Mouse (Mus musculus) cortical plate, adult 2 months (tissue): ENCODE results near the gene Spata21. TPM values are rescaled to one million over a fixed set of nuclear protein-coding genes. Genes with fewer than 3 reads are reported as not detected.
"Not testable (repeated sequence)": the region's sequence is repeated elsewhere in the genome, so short reads cannot be mapped to it uniquely, and the experiment has no call there.

Source experiments
- H3K27ac ChIP-seq: fragments of 200-500 bp; 2 replicates; pipeline ENCODE4 v1.5.1; 2012; ENCODE audit warnings: low read length, control low read depth, inconsistent platforms; ENCODE audit not compliant: insufficient read depth
- H3K4me1 ChIP-seq: fragments of 200-500 bp; 2 replicates; pipeline ENCODE4 v1.6.1; 2011; ENCODE audit warnings: low read length; ENCODE audit not compliant: control insufficient read depth, insufficient read depth
- H3K4me3 ChIP-seq: fragments of 200-500 bp; 2 replicates; pipeline ENCODE4 v1.5.1; 2011; ENCODE audit warnings: mild to moderate bottlenecking, low read length, control low read depth; ENCODE audit not compliant: insufficient read depth
- CTCF ChIP-seq: fragments of 200-500 bp; IDR thresholded peaks from 2 replicates; pipeline ENCODE4 v1.5.1; 2011; ENCODE audit warnings: mild to moderate bottlenecking, control low read depth, low read length; ENCODE audit not compliant: insufficient read depth; ENCODE audit errors: extremely low read depth
- POLR2A ChIP-seq: fragments of 200-500 bp; IDR thresholded peaks from 2 replicates; pipeline ENCODE4 v1.6.1; 2011; ENCODE audit warnings: mild to moderate bottlenecking, low read length, control low read depth; ENCODE audit not compliant: insufficient read depth; ENCODE audit errors: extremely low read depth
- polyA plus RNA-seq: library from polyadenylated mRNA; depleted of rRNA; stranded (reverse); fragments of >200 nt; gene quantifications from 2 replicates; pipeline ENCODE4 v1.2.3, GENCODE M21; 2012

Spata21 gene
- polyA plus RNA-seq, 1 experiment = 0.71 TPM

DNA sequence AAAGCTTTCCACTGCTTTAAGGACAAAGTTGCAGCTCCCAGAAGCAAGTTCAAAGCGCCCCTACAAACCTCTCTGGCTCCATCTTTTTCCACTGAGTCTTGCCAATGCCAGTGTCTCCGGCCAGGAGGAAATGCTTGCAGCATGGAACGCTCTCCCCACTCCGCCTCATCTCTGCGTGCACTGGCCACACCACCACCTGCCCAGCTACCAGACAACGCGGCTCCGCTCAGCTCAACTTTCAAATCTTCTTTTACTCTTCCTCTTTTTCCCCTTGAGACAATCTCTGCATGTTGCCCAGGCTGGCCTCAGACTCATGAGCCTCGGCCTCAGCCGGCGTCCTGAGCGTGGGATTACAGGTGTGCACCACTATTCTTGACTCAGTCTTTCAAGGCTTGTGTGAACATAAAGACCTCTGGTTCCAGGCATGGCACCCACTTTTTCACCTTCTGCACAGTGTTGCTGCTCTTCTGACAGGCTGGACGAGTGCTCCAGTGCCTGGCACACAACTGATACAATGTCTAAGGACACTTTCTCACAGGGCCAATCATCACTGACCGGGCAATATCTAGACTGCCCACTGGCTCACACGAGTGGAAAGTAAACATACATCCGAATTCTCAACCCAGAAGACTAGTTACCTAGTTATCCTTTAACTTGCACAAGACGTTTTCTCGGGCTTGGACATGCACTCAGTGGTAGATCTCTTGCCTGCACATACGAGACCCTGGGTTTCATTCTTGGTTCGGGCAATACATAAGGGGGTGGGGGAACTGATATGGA lies 46.8 kb downstream of the Spata21 start:
- TF ChIP-seq CTCF (no peak), POLR2A (no peak)

DNA sequence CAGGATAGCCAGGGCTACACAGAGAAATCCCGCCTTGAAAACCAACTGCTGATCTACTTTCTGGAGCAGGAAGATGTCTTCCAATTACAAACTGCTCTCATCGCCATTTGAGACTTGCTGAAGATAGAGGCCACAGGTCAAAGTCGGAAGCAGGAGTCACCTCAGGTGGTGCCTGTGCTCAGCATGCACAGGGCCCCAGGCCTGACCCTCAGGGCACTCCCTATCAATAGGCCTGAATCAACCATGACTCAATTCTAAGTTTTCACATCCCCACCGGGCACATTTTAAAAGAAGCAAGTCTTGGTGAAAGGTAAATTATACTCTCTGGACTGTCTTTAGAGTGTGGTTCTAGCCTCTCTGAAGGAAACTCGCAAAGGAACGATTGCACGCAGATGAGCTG lies 48.0 kb downstream of the Spata21 start:
- H3K4me1 ChIP-seq = peaks cover 14% of the 10 kb centered on the region
- H3K4me3 ChIP-seq = no peak overlapping the region
- TF ChIP-seq CTCF (no peak), POLR2A (no peak)
- H3K27ac ChIP-seq = no peak overlapping the region

More for the DNA sequence above, 46.8 kb downstream of the Spata21 start:
- peaks cover 19% of the 10 kb centered on the region for H3K4me1 ChIP-seq
- H3K27ac ChIP-seq = peak overlapping the region; percentile 27; the same call in 1 of the 2 replicates
- no peak overlapping the region for H3K4me3 ChIP-seq

DNA sequence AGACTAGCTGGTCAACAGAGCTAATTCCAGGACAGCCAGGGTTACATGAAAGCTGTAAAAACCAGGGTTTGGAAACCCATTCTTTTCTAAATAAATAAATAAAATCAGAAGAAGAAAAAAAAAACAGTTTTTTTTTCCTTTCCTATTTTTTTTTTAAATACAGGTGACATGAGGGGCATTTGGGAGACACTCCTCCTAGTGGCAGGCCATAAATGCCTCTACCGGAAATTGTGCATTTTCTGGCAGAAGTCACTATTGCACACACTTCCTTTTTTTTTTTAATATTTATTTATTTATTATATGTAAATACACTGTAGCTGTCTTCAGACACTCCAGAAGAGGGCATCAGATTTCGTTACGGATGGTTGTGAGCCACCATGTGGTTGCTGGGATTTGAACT lies 49.6 kb downstream of the Spata21 start:
- not testable (repeated sequence) for H3K4me1 ChIP-seq, H3K4me3 ChIP-seq, H3K27ac ChIP-seq

DNA sequence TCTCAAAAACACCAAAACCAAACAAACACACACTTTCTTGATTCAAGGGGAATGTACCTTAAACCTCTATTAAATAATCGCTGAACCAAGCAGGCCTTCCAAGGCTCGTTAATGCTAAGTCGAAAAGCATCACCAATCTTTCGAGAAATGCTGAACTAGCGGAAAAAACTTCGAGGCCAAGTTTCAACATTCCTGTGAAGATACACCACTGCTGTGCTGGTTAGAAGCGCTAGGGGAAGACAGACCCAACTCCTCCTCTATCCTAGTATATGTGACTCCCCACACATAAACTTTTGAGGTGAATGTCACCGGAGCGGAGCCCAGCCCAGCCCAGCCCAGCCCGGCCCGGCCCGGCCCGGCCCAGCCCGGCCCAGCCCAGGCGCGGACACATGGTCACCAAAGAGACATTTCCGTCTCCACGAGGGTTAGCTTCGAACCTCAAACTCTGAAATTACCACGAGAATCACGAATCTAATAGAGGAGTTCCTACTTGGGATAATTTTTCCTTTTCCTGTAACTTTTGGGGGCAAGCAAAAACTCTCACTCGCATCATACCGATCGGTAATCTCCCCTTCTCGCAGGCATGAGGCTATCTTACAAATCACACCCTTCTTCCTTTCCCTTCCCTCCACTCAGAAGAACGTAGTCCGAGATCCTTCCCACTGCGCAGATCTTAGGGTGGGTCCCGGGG lies 50.4 kb downstream of the Spata21 start:
- Histone ChIP-seq H3K27ac (no peak overlapping the region), H3K4me1 (peaks cover 10% of the 10 kb centered on the region), H3K4me3 (peak overlapping the region; percentile 67)
- TF ChIP-seq CTCF = no peak
- no peak for TF ChIP-seq POLR2A

DNA sequence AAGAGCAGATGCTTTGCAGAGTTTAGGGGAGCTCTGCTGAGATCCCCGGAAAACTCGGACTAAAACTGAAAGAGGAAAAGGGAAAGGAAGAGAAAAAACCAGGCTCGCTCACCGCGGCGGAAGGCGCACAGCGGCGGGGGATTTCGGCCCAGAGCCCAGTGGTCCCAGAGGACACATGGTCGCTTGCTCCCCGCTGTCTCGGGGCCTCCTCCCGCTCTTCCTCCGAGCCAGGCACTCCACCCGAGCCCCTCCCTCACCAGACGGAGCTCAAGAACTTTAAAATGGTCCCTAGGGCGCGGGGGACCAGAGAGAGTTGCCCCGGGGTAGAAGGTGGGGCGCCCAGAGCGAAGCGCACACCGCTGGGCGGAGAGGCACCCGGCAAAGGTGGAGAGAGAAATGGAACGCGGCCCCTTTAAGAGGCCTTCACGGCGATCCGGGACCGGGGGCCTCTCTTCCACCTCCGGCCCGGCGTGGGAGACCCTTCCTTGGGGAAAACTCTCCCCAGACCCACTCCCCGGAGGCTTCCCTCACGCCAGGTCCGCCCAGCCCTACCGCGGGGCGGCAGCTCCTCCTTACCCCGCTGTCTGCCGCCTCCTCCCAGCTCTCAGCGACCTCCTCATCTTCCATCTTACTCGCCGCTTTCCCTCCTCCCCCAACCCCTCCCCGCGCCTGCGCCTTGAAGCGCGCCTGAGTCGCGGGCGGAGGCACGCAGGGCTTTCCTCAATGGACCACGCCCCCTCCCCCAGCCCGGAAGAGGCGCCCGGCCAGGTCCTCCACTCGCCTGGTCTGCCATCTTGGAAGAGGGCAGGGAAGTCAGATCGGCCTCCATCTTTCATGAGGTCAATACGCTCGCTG lies 51.2 kb downstream of the Spata21 start, which contains the start of gene Szrd1:
Gene Szrd1 (minus strand): TSS at position 660 of the 855 bp plus-strand sequence.
- H3K4me1 ChIP-seq = peaks cover 8% of the 10 kb centered on the region
- TF ChIP-seq CTCF = no peak
- peak; percentile 85 for TF ChIP-seq POLR2A
- peak within 1 kb of the TSS; percentile 67 for H3K4me3 ChIP-seq
- H3K27ac ChIP-seq = peak within 1 kb of the TSS; percentile 86; the same call in 1 of the 2 replicates

DNA sequence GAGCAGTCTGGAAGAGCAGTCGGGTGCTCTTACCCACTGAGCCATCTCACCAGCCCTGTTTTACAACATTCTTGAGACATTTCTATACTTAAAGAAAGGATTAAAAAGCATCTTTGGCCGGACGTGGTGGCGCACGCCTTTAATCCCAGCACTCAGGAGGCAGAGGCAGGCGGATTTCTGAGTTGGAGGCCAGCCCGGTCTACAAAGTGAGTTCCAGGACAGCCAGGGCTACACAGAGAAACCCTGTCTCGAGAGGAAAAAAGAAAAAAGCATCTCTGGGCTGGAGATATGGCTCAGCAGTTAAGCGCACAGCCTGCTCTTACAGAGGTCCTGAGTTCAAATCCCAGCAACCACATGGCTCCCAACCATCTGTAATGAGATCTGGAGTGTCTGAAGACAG lies 52.2 kb downstream of the Spata21 start:
- H3K4me1 ChIP-seq, H3K4me3 ChIP-seq, H3K27ac ChIP-seq: not testable (repeated sequence)

DNA sequence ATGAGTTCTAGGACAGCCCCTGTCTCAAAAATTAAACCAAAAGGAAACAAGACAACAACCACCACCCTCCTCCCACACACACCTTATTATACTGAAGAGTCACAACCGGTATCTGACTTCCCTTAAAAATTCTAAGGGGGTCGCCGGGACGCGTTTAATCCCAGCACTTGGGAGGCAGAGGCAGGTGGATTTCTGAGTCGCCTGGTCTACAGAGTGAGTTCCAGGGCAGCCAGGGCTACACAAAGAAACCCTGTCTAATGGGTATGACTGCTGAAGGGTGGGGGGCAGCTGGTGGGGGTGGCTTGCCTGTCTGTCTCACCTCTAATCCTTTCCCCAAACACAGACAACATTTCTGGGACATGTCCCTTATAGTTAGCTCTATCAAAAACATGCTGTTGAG lies 52.8 kb downstream of the Spata21 start:
- no peak overlapping the region for H3K4me3 ChIP-seq
- H3K4me1 ChIP-seq = peaks cover 2% of the 10 kb centered on the region; the same call in 1 of the 2 replicates
- no peak overlapping the region for H3K27ac ChIP-seq
- TF ChIP-seq POLR2A (no peak), CTCF (no peak)

DNA sequence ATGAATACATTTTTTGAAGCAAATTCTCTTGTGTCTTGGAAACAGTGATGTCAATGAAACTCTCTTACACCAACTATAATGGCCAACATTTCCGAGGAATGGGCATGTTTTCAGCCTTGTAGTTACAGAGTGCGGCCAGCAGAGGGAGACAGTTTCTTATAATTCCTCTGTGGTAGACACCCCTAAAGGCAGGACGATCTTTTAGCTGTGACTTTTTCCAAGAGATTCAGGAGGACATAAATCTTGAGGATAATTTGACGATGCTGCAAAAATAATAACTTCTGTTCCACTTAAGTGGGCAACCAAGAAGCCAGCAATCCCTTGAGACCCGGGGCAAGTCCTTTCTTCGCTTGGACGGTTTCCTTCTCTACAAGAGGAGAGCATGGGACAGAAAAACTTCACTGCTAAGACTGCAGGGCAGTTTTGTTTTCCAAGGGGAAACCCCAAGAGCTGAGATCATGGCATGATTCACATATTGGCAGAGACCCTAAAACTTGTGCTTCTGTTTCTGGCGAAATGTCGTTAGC lies 54.2 kb downstream of the Spata21 start:
- H3K4me3 ChIP-seq = no peak overlapping the region
- no peaks in the 10 kb centered on the region; the same call in 1 of the 2 replicates for H3K4me1 ChIP-seq
- H3K27ac ChIP-seq = no peak overlapping the region
- TF ChIP-seq POLR2A (no peak), CTCF (peak; percentile 90)

DNA sequence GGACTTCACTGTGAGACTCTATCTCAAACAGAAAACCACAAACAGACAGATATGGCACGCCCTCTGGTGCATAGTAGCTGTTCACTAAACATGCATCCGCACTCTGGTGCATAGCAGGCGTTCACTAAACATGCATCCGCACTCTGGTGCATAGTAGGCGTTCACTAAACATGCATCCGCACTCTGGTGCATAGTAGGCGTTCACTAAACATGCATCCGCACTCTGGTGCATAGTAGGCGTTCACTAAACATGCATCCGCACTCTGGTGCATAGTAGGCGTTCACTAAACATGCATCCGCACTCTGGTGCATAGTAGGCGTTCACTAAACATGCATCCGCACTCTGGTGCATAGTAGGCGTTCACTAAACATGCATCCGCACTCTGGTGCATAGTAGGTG lies 57.0 kb downstream of the Spata21 start:
- not testable (repeated sequence) for H3K27ac ChIP-seq, H3K4me3 ChIP-seq, H3K4me1 ChIP-seq

DNA sequence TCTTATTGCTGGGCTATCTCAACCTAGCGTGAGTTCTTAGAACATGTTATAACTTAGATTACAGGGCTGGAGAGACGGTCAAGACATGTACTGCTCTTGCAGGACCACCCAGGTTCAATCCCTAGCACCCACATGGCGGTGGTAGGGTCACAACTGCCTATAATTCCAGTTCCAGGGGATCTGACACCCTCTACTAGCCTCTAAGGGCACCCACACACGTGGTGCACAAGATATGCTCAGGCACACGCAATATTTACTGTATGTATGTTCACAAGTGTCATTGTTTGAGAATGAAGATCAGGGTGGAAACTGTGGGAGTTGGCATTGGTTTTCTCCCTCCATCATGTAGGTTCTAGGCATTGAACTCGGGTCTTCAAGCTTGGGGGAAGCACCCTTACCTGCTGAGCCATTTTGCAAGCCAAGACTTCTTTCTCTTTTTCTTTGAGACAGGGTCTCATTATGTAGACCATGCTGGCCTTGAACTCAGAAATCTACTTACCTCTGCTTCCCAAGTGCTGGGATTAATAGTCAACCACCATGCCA lies 58.4 kb downstream of the Spata21 start:
- H3K4me3 ChIP-seq = no peak overlapping the region; the same call in 1 of the 2 replicates
- no peak overlapping the region for H3K27ac ChIP-seq
- no peaks in the 10 kb centered on the region for H3K4me1 ChIP-seq
- TF ChIP-seq CTCF (no peak), POLR2A (no peak)
